Mouse (Mus musculus) embryonic fibroblast, embryonic 13.5 days (primary cell): ENCODE data around the gene Dclre1a.
"Not testable (repeated sequence)": the region's sequence is repeated elsewhere in the genome, so short reads cannot be mapped to it uniquely, and the experiment has no call there.

Experiments
- CTCF ChIP-seq: IDR thresholded peaks from 2 replicates; pipeline ENCODE4 v1.5.1; 2011; ENCODE audit warnings: mild to moderate bottlenecking, control low read depth, low read length, moderate library complexity, borderline replicate concordance; ENCODE audit not compliant: insufficient read depth
- POLR2A ChIP-seq: IDR thresholded peaks from 2 replicates; pipeline ENCODE4 v1.6.1; 2011; ENCODE audit warnings: low read depth, mild to moderate bottlenecking, control low read depth, low read length, moderate library complexity

GRCm38 (mm10) chr19:56519408-56519807 is 28.6 kb downstream of the Dclre1a start:
- TF ChIP-seq CTCF, POLR2A: not testable (repeated sequence)
